Mouse (Mus musculus) NIH3T3 (cell line): ENCODE data around the gene Fbxw5.

Experiments
- DNase-seq: peaks from one replicate; pipeline ENCODE4 v3.0.0-alpha.2; 2012; ENCODE audit warnings: low read depth

Fbxw5 gene

DNA sequence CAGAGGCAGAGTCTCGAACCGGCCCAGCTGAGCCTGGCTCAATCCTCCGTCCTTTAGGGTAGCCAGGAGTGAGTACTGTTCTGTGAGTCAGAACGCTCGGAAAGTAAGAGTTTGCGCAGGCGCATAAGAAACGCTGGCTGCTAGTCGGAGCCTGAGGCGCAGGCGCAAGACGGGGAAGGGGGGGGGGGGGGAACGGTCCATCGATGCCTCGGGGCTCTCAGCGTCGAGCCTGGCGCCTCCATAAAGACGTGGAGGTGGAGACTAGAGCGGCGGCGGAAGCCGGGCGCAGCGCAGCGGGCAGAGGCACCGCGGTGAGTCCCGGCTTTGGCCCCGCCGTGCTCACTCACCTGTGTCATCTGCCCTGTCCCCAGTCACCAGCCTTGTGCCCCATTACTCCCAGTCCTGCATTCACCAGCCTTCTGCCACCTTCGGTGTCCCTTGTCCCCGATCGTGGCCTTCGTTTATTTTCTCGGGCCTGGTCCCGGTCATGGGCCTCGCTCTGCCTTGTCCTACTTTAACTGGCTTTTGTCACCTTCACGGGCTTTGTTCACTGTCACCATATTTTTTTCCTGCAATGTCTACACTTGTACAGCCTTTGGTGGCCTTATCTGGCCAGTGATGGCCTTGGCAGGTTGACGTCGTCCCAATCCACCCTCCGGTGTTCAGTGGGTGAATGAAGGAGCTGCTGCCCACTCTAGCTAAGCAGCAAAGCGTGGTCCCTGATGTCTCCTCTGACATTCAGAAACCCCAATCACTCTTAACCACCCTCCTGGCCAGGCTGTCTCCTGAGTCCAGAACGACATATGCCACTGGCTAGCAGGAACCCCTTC, at the start of gene Fbxw5:
Gene Fbxw5, plus strand, starts transcription at position 175 of the 830 bp plus-strand sequence.
- peak; percentile 98 for DNase-seq

- DNase-seq = peak; percentile 39
Measured at GRCm38 (mm10) chr2:25450853-25451647, 49.5 kb upstream of the Fbxw5 start.

GRCm38 (mm10) chr2:25452951-25453350, 47.6 kb upstream of the Fbxw5 start:
- no peak for DNase-seq

DNA sequence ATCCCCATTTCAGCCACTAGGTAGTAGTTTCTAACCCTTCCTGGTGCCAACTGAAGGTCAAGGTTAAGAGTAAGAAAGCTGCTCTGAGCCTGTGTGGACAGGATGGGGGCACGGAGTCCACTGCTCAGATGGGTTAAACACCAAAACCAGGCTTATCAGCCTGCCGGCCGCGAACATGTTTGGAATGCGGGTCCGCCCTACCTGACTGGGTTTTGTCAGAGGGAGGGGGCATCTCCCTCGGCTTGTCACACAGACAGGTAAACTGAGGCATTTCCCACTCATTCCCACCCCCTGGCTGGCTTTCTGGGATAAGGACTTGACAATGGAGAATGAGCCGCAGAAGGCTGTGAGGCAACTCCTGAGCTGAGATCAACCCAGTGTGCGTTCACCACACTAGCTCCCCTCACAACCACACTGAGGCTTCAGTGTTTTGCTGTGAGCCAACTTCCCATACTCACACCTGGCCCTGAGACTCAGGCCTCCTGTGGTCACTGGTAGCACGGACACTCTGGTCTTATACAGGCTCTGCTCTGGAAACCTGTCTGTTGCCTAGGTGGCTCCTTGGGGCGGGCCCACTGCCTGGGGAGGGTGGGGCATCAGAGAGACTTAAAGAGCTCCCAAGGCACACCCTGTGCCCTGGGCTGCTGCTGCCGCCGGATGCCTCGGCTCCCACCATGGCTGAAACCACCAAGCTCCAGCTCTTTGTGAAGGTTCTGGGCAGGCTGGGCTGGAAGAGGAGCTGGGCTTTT, 44.2 kb upstream of the Fbxw5 start, which contains the start of gene Clic3:
Gene Clic3, plus strand, starts transcription at position 634 of the 749 bp plus-strand sequence.
- no peak for DNase-seq

DNA sequence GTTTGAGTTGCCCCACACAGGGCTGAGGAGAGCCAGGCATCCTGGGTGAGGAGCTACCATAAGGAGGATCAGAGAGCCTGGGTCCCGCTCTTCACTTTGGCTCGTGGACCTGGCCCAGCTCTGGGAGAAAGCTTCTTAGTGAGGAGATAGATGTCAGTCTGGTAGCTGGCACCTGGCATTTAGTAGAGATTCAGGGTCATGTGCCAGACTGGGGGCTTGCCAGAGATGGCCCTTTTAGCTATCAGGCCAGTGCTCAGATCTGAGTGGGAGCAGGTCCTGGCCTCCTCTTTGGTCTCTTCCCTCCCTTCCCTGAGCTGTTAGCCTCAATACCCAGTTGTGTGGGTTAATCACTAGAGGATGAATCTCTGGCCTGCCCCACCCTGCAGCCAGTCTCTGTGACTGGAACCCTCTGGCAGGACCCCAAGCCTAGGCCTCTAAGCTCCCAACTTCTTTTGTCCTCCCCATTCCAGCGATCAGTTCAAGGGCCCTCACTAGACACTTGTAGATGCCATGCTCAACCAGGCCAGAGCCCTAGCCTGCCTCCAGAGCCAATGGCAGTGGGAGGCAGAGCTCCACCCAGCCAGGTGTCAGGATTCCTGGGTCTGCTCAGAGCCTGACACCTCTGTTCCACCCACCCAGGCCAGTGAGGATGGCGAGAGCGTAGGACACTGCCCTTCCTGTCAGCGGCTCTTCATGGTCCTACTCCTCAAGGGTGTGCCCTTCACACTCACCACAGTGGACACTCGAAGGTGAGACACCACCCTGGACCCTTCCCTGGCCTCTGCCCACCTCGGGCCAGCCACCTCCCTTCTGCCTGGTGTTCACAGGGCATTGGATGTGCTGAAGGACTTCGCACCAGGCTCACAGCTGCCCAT, 43.3 kb upstream of the Fbxw5 start:
- no peak for DNase-seq

DNA sequence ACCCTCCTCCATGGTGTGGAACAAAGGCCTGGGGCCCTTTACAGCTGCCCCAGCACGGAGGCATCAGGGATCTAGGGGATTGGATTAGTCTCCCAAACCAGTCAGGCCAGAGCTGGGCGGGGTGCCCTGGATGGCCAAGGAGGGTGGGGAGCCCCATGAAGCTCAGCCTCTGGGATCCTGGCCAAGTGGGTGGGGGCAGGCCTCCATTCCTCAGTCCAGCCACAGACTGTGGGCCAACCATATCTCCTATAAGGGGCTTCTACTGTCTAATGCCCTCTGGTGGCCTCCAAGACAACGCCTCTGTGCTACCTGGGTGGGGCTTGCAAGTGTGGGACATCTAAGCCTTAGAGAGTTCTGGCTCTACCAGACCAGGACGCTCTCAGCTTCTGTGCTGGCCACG, 41.6 kb upstream of the Fbxw5 start:
- DNase-seq = peak; percentile 80

DNA sequence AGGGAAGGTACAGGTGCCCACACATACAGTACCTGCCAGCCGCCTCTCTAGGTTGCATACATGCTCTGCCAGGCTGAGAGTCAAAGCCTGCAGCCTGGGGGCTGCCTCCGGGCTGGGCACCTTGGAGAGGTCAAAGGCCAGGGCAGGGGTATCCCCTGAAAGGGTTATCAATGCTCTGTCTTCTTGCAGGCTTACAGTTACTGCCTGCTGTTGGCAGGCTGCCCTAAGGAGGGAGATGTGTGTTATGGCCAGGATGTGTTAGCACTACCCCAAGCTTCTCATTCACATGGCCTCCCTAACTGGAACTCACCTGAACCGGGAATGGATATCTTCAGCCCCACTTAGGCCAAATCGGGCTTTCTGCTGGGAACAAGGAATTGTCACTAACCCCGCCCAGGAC, 40.4 kb upstream of the Fbxw5 start:
- DNase-seq = peak; percentile 65

DNA sequence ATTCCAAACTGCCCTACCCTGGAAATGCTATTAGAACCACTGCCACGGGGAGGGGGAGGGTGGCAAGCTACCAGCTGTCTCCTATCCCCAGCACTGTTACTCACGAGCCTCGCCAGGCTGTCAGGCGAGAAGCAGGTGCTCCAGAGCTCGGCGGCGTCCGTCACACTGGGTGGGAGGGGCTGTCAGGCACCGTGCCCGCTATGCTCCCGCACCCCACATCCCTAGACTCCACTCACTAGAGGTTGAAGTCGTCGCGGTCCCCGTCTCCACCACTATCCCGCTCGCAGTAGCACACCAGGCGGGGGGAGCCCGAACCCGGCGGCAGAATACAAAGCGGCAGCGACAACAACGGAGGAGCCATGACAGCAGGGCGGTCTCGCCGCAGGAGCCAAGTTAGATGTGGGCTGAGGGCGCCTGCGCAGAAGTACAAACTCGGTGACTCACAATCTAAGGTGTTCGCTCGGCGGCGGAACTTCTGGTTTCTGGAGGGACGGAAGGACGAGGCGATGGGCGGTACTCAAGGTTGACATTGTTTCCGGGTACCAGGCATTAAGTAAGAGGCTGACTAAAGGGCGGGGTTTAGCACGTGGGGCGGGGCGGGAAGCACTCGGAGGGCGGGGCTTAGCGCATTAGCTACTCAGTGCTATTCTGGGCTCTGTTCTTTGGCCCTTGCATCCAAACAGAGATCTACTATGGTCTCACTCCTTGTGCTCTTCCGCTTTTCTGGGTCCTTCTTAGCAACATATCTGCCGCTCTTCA, 39.8 kb upstream of the Fbxw5 start, which contains the start of gene Paxx:
Gene Paxx, minus strand, starts transcription at position 544 of the 759 bp plus-strand sequence.
- peak; percentile 98 for DNase-seq

DNA sequence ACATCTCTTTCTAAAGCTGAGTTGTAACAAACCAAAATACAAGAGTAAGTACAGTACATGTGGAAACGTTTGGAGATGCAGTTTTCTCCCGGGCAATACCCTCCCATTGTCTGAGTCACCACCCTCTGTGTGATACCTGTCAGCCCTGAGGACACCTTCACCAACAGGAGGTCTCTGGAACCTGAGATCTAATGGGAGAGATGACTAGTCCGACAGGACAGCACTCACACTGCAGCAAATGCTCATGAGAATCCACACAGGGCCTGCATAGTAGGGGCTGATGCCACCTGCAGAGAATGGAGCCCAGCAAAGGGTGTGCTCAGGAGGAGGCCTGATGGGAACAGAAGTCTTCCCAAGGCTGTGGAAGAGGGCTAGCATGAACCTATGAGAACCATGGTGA, 39.1 kb upstream of the Fbxw5 start:
- DNase-seq = no peak

- DNase-seq = no peak
Measured at GRCm38 (mm10) chr2:25463630-25464029, 36.9 kb upstream of the Fbxw5 start.

DNA sequence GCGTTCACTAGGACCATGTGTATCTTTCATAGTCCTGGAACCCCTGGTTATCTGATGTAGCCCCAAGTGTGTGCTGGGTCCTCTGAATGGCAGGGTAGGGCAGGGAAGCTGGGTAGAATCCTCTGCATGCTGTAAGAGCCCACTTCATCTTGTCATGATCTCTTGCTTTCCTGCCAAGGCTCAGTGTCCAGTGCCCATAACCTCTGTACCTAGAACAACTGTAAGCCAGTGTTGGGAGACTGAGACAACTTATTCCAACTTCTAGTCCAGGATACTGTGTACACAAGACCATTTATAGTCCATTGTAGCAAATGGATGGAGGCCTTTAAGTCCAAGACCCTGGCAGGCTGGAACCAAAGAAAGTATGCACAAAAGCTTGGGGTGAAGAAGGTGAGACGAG, 35.3 kb upstream of the Fbxw5 start:
- no peak for DNase-seq

GRCm38 (mm10) chr2:25465816-25466635, 34.5 kb upstream of the Fbxw5 start:
- peak; percentile 34 for DNase-seq

GRCm38 (mm10) chr2:25467606-25468303, 32.8 kb upstream of the Fbxw5 start:
- DNase-seq = no peak

- DNase-seq = peak; percentile 47
Measured at GRCm38 (mm10) chr2:25468962-25469915, 31.3 kb upstream of the Fbxw5 start.

DNA sequence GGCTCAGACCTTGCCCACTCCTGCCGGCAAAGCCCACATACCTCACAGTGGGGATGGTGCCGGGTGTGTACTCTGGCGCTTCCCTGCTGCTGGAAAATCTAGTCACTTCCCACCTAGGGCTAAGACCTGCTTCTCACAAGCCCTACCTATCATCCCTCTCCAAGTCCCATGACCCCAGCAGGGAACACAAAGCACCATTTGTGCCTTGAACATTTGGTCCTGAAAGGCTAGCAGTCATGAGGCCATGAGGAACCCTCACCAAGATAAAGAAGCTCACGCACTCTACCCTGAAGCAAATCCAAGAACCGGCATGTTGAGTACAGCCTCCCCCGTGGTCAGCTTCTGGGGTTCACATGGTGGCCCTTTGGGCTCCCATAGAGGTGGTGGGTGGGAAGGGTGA, 30.6 kb upstream of the Fbxw5 start, which contains the start of gene Ptgds:
Gene Ptgds, minus strand, starts transcription at position 78 of the 400 bp plus-strand sequence.
- DNase-seq = no peak

DNA sequence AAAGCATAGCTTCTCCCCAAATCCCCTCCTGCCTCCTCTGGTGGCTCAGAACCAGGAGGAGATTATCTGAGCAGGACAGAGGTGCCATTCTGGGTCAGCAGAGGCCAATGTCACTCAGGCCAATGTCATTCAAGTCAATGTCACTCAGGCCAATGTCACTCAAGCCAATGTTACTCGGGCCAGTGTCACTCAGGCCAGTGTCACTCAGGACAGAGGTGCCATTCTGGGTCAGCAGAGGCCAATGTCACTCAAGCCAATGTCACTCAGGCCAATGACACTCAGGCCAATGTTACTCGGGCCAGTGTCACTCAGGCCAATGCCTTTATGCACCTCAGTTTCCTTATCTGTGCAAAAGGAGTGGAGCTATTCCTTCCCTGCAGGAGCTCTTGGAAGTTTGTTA, 28.0 kb upstream of the Fbxw5 start:
- no peak for DNase-seq

- DNase-seq = no peak
Measured at GRCm38 (mm10) chr2:25477541-25477940, 23.0 kb upstream of the Fbxw5 start.
